Mouse (Mus musculus) liver, embryonic 11.5 days (tissue): Measurements from ENCODE around the gene Lasp1. TPM values are rescaled to one million over a fixed set of nuclear protein-coding genes. Genes with fewer than 3 reads are reported as not detected.
A peak's percentile ranks its signal among the peaks of the same experiment; 100 is the strongest.

Experiments
- ATAC-seq: fragments of 200-750 bp; cut with Nextera tagmentation; replicated peaks from 2 replicates; pipeline ENCODE4 v1.8.0; 2017; ENCODE audit warnings: moderate number of reproducible peaks, mild to moderate bottlenecking, moderate TSS enrichment, moderate library complexity; ENCODE audit not compliant: low FRiP score
- DNase-seq: peaks from one replicate; pipeline ENCODE4 v3.0.0-alpha.2; 2017; ENCODE audit warnings: low spot score
- H3K27ac ChIP-seq: fragments of 300-500 bp; sonication (generic); 2 replicates; pipeline ENCODE4 v1.5.1; 2014; ENCODE audit warnings: mild to moderate bottlenecking, low read depth, low read length, control low read depth
- H3K27me3 ChIP-seq: fragments of 300-500 bp; sonication (generic); replicated peaks from 2 replicates; pipeline ENCODE4 v1.6.1; 2014; ENCODE audit warnings: low read length, mixed read lengths; ENCODE audit not compliant: control insufficient read depth, insufficient read depth
- H3K36me3 ChIP-seq: fragments of 300-500 bp; sonication (generic); 2 replicates; pipeline ENCODE4 v1.6.1; 2014; ENCODE audit warnings: mild to moderate bottlenecking, low read length, moderate library complexity, mixed read lengths; ENCODE audit not compliant: control insufficient read depth, insufficient read depth
- H3K4me1 ChIP-seq: fragments of 300-500 bp; sonication (generic); replicated peaks from 2 replicates; pipeline ENCODE4 v1.6.1; 2014; ENCODE audit warnings: low read length, mixed read lengths; ENCODE audit not compliant: control insufficient read depth, insufficient read depth
- H3K4me2 ChIP-seq: fragments of 300-500 bp; sonication (generic); 2 replicates; pipeline ENCODE4 v1.6.1; 2014; ENCODE audit warnings: mild to moderate bottlenecking, control low read depth, moderate library complexity
- H3K4me3 ChIP-seq: fragments of 300-500 bp; sonication (generic); 2 replicates; pipeline ENCODE4 v1.5.1; 2014; ENCODE audit warnings: low read depth, low read length, control low read depth
- H3K9ac ChIP-seq: fragments of 300-500 bp; sonication (generic); 2 replicates; pipeline ENCODE4 v1.6.1; 2014; ENCODE audit warnings: low read depth, low read length, control low read depth
- H3K9me3 ChIP-seq: fragments of 300-500 bp; sonication (generic); 2 replicates; pipeline ENCODE4 v1.6.1; 2016; ENCODE audit warnings: low read length, inconsistent platforms, mixed read lengths; ENCODE audit not compliant: control insufficient read depth
- WGBS: fragments of 180-500 bp; shearing (Covaris S2); extraction: QIAGEN DNeasy Blood & Tissue Kit; methylation state at CpG from one replicate; pipeline ENCODE4 v1.1.7; 2014; 5-methylcytosine and 5-hydroxymethylcytosine counted together
- polyA plus RNA-seq: library from polyadenylated mRNA; unstranded; fragments of >200 nt; fragmentation: Nextera tagmentation; extraction: Ambion mirVana; gene quantifications from 2 replicates; pipeline ENCODE4 v1.2.1, GENCODE M21; 2014

Gene Lasp1
- polyA plus RNA-seq, 1 experiment from 2014 or later = 54.7 TPM

DNA sequence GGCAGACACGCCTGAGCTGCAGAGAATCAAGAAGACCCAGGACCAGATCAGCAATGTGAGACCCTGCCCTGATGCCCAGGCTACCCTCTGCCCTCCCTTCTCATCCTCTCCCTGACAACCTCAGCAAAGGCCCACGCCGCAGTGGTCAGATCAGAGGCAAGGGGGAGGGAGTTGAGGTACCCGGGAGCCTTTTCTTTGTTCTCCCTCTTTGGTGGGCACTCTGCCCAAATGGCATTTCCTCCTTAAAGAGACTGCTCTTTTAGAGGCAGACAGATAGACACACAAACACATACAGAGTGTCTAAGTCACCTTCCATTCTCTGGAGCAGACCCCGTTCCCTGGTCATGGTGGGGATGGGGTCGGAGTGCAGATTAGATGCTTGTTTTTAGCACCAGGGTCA lies 26.1 kb downstream of the Lasp1 start:
- Histone ChIP-seq H3K4me2 (no peak overlapping the region), H3K27me3 (no peaks in the 10 kb centered on the region), H3K27ac (no peak overlapping the region), H3K9me3 (no peaks in the 10 kb centered on the region), H3K4me1 (peaks cover 25% of the 10 kb centered on the region), H3K9ac (no peak overlapping the region), H3K4me3 (no peak overlapping the region), H3K36me3 (peaks cover 8% of the 10 kb centered on the region; the same call in 1 of the 2 replicates)
- WGBS = 72% methylated on average over 6 of the region's 6 CpGs
- ATAC-seq (no peak), DNase-seq (no peak)

DNA sequence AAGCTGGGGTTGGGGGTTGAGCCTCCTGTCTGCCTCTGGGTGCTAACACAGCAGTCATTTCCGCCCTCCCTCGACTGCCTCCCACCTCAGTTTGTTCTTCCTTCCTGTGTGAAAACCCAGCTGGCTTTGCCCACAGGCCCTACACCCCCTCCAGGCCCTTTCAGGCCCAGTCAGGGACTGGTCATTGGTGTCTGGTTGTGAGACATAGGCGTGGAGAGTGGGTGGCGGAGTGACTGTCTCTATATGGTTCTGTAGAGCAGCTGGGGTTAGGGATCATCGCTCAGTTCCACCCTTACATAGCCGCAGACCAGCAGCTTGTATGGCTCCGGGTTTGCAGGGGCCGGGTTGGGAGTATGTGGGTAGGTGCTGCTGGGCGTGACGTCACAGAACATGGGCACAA lies 26.5 kb downstream of the Lasp1 start:
- no peak overlapping the region for H3K9ac ChIP-seq
- ATAC-seq (no peak), DNase-seq (no peak)
- H3K4me2 ChIP-seq = no peak overlapping the region
- no peaks in the 10 kb centered on the region for H3K27me3 ChIP-seq
- no peaks in the 10 kb centered on the region for H3K9me3 ChIP-seq
- H3K4me1 ChIP-seq = peaks cover 23% of the 10 kb centered on the region
- 70% methylated on average over 10 of the region's 10 CpGs for WGBS
- H3K27ac ChIP-seq = no peak overlapping the region
- no peak overlapping the region for H3K4me3 ChIP-seq
- peaks cover 8% of the 10 kb centered on the region; the same call in 1 of the 2 replicates for H3K36me3 ChIP-seq

DNA sequence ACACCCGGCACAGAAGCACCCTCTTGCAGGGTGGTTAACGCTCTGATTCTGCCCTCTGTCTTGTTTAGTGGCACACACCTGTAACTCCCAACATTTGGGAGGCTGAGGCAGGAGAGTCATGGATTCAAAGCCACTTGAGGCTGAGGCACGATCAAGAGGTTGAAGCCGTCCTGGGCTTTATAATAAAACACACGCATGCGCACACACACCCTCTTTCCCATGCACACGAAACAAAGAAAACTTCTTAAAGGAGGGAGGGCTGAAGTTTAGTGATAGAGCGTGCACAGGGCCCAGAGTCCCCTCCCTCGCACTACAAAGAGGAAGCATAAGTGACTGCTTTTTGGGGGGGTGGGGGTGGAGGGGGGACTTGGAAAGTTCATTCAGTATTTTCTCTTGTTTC lies 27.2 kb downstream of the Lasp1 start:
- Histone ChIP-seq H3K4me2 (peak overlapping the region; percentile 8; the same call in 1 of the 2 replicates), H3K27ac (0 out of 2 replicates have a peak overlapping the region, but pooled peaks have one; percentile 9), H3K4me1 (peaks cover 18% of the 10 kb centered on the region), H3K4me3 (no peak overlapping the region), H3K9me3 (no peaks in the 10 kb centered on the region), H3K27me3 (no peaks in the 10 kb centered on the region), H3K9ac (no peak overlapping the region), H3K36me3 (peaks cover 8% of the 10 kb centered on the region; the same call in 1 of the 2 replicates)
- WGBS = 67% methylated on average over 9 of the region's 9 CpGs
- ATAC-seq = no peak
- no peak for DNase-seq

DNA sequence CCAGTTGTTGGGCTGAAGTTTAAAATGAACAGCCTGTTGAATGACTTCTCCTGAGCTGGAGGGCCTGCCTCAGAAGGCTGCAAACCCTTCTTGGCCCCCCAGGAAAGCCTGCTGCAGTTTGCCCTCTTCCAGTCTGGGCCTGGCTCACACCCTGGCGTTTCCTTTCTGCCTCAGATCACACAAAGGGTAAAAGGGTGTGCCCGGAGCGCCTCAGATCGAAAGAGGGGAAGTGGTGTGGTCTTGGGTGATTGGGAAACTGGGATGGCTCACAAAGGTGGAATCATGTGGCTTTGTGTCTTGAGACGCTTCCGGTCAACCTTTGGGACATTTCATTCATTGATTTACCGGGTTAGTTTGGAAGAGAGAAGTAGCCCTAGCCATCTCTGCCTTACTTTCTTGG lies 27.6 kb downstream of the Lasp1 start:
- Histone ChIP-seq H3K9ac (no peak overlapping the region), H3K9me3 (no peaks in the 10 kb centered on the region), H3K4me2 (peak overlapping the region; percentile 8; the same call in 1 of the 2 replicates), H3K27me3 (no peaks in the 10 kb centered on the region), H3K27ac (0 out of 2 replicates have a peak overlapping the region, but pooled peaks have one; percentile 9), H3K36me3 (peaks cover 7% of the 10 kb centered on the region; the same call in 1 of the 2 replicates), H3K4me1 (peaks cover 14% of the 10 kb centered on the region), H3K4me3 (no peak overlapping the region)
- no peak for DNase-seq
- ATAC-seq = no peak
- 46% methylated on average over 7 of the region's 7 CpGs for WGBS

DNA sequence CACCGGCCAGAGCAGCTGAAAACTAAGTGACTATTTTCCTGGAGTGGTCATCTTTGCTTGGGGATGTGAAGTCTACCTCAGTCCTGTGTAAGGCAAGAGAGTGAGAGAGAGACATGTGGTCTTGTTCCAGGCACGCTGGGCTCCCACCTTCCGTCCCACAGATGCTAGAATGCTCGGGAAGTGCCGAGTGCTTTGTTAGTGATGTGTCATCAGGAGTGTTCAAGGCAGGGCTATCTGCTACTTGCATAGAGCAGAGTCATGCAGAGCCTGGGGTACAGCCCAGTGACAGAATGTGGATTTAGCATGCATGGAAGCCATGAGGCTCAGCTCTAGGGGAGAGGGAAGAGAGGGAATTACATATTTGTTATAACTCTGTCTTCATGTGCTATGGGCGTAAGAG lies 28.9 kb downstream of the Lasp1 start:
- peaks cover 11% of the 10 kb centered on the region for H3K4me1 ChIP-seq
- no peaks in the 10 kb centered on the region for H3K27me3 ChIP-seq
- WGBS = 72% methylated on average over 6 of the region's 6 CpGs

DNA sequence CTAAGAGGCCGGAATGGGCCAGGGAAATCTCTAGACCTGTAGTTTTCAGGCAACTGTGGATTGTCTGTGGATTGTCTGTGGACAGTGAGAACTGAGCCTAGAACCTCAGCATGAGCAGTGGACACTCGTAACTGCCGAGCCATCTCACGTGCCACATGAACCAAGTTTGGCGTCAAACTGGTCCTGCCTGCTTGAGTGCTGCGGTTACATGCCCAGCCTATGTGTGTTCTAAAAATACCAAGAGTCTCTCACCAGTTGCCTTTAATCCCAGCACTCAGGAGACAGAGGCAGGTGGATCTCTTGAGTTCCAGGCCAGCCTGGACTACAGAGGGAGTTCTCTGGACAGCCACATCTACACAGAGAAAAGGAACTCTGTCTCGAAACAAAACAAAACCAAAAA lies 30.6 kb downstream of the Lasp1 start:
- WGBS = 71% methylated on average over 7 of the region's 7 CpGs
- peak overlapping the region; percentile 13; the same call in 1 of the 2 replicates for H3K27ac ChIP-seq
- DNase-seq = no peak

More for the DNA sequence above, 28.9 kb downstream of the Lasp1 start:
- H3K36me3 ChIP-seq = peaks cover 6% of the 10 kb centered on the region; the same call in 1 of the 2 replicates
- H3K9ac ChIP-seq = no peak overlapping the region
- no peaks in the 10 kb centered on the region for H3K9me3 ChIP-seq
- no peak overlapping the region for H3K4me3 ChIP-seq
- no peak for DNase-seq
- ATAC-seq = no peak
- no peak overlapping the region for H3K27ac ChIP-seq
- no peak overlapping the region for H3K4me2 ChIP-seq

DNA sequence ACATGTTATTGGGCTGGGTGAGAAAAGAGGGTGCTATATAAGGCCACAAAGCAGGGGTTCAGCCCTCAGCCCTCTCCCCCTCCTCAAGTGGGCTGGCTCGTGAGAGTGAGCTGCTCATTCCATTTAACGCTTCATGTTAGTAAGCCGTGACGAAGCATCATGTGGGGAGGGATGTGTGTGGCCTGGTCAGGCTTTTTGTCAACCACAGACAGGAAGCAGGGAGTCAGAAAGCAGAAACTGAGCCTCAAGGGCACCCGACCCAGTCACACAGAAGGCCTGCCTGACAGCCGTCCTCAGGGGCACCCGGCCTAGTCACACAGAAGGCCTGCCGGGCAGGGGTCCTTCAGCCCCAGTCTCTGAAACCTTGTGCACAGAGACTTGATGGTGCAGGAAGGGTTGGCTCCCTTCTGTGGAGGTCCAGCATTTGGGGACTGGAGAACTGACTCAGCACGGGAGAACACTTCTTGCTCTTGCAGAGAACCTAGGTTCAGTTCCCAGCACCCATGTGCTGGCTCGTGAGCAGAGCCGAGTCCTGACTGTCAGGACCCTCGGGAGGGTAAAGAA lies 31.2 kb downstream of the Lasp1 start:
- WGBS = 52% methylated on average over 12 of the region's 12 CpGs
- H3K27me3 ChIP-seq = no peaks in the 10 kb centered on the region
- no peak for DNase-seq
- no peak overlapping the region for H3K27ac ChIP-seq
- H3K4me2 ChIP-seq = no peak overlapping the region
- no peak for ATAC-seq
- no peak overlapping the region for H3K9ac ChIP-seq
- H3K4me3 ChIP-seq = no peak overlapping the region
- peaks cover 15% of the 10 kb centered on the region for H3K36me3 ChIP-seq
- H3K9me3 ChIP-seq = no peaks in the 10 kb centered on the region
- H3K4me1 ChIP-seq = peaks cover 11% of the 10 kb centered on the region; the same call in 1 of the 2 replicates

More for the DNA sequence above, 30.6 kb downstream of the Lasp1 start:
- Histone ChIP-seq H3K4me2 (no peak overlapping the region), H3K9me3 (no peaks in the 10 kb centered on the region), H3K4me1 (peaks cover 11% of the 10 kb centered on the region; the same call in 1 of the 2 replicates), H3K36me3 (peaks cover 12% of the 10 kb centered on the region), H3K4me3 (no peak overlapping the region), H3K9ac (no peak overlapping the region), H3K27me3 (no peaks in the 10 kb centered on the region)
- no peak for ATAC-seq

DNA sequence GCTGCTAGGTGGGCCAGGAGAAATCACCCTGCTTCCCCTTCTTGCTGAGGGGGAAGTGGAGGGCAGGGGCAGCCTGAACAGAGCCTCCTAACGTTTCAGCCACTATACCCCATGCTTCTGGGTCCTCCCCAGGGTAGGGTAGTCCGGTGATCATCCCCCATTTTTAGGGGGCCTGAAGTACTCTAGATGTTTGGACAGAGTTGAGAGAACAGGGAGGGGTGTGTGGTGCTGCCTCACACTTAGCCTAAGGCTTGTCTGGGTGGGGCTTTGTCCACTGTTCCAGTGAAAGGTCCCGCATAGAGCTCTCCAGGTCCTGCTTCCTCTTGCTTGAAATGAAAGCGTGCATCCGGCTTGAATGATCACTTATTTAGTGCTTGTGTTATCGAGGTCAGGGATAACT lies 31.7 kb downstream of the Lasp1 start:
- H3K4me3 ChIP-seq = no peak overlapping the region
- no peak overlapping the region for H3K4me2 ChIP-seq
- no peak overlapping the region for H3K9ac ChIP-seq
- 68% methylated on average over 6 of the region's 6 CpGs for WGBS
- H3K9me3 ChIP-seq = no peaks in the 10 kb centered on the region
- DNase-seq = no peak
- H3K36me3 ChIP-seq = peaks cover 11% of the 10 kb centered on the region
- no peak overlapping the region for H3K27ac ChIP-seq
- no peak for ATAC-seq
- peaks cover 7% of the 10 kb centered on the region; the same call in 1 of the 2 replicates for H3K4me1 ChIP-seq
- no peaks in the 10 kb centered on the region for H3K27me3 ChIP-seq

DNA sequence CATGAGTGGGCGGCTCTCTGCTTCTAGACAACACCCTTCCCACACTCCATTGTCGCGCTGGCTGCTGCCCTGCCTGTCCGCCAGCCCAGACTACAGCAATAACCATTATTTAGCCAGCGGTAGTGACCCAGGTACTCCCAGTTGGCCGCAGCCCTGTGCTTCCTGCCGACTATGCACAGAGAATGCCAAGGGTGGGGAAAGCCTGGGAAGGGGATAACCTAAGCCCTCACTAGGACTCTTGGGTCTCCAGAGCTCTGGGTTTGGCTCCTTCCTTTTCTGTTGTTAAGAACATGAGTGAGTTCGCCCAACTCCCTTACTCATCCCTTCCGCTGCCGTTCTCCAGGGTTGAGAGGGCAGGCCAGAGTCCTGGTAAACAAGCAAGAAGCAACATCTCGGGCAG lies 33.2 kb downstream of the Lasp1 start:
- 88% methylated on average over 11 of the region's 11 CpGs for WGBS
- no peaks in the 10 kb centered on the region for H3K9me3 ChIP-seq
- no peak overlapping the region for H3K9ac ChIP-seq
- no peak overlapping the region for H3K4me2 ChIP-seq
- DNase-seq (peak; percentile 29), ATAC-seq (no peak)
- 0 out of 2 replicates have a peak, but pooled peaks cover 2% of the 10 kb centered on the region for H3K4me1 ChIP-seq
- no peak overlapping the region for H3K27ac ChIP-seq
- no peaks in the 10 kb centered on the region for H3K27me3 ChIP-seq
- peaks cover 11% of the 10 kb centered on the region for H3K36me3 ChIP-seq
- no peak overlapping the region for H3K4me3 ChIP-seq
